Mouse (Mus musculus) gastrocnemius, postnatal 25 days (tissue): Measurements from ENCODE around the gene Grk3. TPM values are rescaled to one million over a fixed set of nuclear protein-coding genes. Genes with fewer than 3 reads are reported as not detected.

Experiments used
- DNase-seq: peaks from one replicate; pipeline ENCODE4 v3.0.0; 2022
- total RNA-seq, 2 experiments: library from RNA; stranded (reverse); gene quantifications; 1 replicate in 1 of 2; 2 replicates in 1 of 2; pipeline ENCODE4 v1.2.3; 2021

The Grk3 gene
- total RNA-seq, 2 experiments from 2014 or later = 3.6 to 4.5 TPM

DNA sequence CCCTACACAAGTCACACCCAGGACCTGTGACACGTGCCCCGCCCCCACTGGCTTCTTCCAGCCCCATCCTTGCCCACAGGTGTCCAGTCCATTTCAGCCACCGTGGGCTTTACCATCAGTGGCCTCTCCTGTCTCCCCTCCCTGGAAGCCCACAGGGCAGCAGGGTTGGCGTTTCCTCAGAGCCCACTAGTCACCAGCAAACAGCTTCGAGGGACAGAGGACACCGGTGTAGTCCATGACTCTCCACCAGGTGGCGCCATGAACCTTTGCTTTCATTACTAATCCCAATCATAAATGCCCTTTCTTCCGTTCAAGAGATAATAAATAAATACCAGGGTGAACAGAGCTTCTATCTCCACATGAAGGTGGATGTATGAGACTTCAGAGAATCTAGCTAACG is 144.9 kb downstream of the Grk3 start:
- DNase-seq = no peak

DNA sequence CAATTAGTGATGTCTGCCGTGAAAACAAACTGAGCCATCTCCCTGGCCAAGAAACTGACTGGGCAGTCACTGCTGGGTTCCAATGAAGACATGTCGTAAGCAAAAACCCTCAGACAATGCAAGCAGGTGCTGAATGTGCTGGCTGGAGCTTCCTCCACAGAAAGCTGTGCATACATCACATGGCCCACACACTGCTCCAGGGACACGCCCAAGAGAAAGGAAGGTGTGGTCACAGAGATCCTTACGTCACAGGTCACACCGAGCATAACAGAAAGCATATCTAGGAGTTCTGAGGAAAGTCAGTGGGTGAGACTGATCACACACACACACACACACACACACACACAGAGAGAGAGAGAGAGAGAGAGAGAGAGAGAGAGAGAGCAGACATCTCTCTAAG is 147.0 kb downstream of the Grk3 start:
- no peak for DNase-seq

DNA sequence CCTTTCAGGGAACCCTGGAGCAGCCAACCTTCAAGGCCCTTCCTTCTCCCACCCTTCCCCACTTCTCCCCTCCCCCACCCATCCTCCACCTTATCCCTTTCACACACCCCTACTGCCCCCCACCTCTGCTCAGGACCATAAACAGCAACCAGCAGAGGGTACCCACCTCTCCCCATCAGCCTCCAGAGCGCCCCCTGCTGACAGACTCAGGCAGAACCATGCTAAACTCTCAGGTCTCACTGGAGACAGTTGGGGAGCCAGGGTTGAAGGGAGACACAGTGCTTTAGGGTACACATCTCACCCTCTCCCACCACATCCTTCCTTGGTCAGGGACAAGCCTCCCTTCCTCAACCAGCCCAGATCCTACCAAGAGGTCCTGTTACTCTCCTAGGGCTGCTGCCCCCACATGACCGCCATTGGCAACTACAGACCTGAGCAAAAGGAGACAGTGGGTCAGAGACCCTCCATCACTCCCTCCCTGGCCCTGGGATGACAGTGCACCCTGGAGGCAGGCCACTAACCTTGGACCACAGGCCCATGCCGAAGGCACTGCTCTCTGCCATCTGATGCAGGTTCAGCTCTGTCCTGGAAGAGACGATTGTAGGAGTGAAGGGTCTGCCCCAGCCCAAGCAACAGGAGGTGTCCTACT is 150.7 kb downstream of the Grk3 start:
- DNase-seq = no peak

Other genes with a start within 250 kb of the Grk3 start
- 100 to 1,000 TPM; 437 to 535 TPM for gene Myo18b, start 119.4 kb downstream of the Grk3 start, total RNA-seq
- gene Crybb2, start 54.3 kb upstream of the Grk3 start, total RNA-seq = not detected
- gene Crybb3, start 65.8 kb upstream of the Grk3 start, total RNA-seq = 1 to 10 TPM in 1 of 2 experiments, under 1 TPM in 1; 0.62 to 1.5 TPM
- gene 2900026A02Rik, start 205.4 kb upstream of the Grk3 start, total RNA-seq = 10 to 100 TPM; 25.7 to 28.0 TPM
- gene Tmem211, start 211.1 kb upstream of the Grk3 start, total RNA-seq = not detected